Mouse (Mus musculus) central nervous system, embryonic 14 days (tissue): ENCODE data around the gene Suox. TPM values are rescaled to one million over a fixed set of nuclear protein-coding genes. Genes with fewer than 3 reads are reported as not detected.

ENCODE experiments used
- polyA plus RNA-seq: library from polyadenylated mRNA; depleted of rRNA; stranded (reverse); fragments of >200 nt; gene quantifications from 2 replicates; pipeline ENCODE4 v1.2.3, GENCODE M21; 2012; rRNA removed

Gene Suox
- polyA plus RNA-seq = 11.9 and 12.8 TPM in 2 replicates

GRCm38 (mm10) chr10:128673763-128674468 is at the start of gene Suox:
Gene Suox, minus strand, starts transcription at chr10:128674073.

DNA sequence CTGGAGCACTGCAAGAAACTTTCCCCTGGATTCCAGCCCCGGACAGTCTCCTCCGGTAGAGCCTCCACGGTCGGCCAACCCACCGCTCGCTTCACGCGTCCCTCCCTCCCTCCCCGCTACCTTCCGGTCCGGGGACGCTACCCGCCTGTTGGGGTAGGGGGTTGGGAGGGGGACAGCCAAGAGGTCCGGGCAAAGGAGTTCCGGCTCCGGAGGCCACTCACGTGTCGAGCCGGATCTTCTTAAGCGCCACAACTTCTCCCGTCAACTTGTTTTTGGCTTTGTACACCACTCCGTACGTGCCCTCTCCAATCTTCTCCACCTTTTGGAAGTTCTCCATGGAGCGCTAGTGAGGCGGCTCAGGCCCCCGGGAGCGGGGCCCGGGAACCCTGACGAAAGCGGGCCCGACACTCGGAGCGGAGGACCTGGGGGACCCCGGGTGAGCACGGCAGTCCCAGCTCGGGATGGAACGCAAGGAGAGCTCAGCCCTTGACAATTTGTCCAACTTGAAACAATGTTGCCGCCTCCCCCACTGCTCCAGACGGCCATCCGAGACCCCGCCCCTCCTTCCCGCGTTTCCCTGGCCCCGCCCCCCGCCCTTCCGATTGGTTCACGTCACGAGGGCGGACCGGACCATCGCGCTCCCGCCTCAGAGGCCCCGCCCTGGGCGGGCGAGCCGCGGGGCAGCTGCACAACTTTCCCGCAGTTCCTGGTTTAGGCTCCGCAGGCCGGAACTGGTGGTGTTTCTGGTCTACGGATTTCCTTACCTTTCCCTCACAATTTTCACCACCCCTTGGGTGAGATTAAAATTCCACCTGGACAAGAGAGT is 30.8 kb upstream of the Suox start, which contains the start of gene Cdk2:
TSS of gene Cdk2 (minus strand) at position 541 of the 826 bp plus-strand sequence.

GRCm38 (mm10) chr10:128703895-128704294 is 30.0 kb upstream of the Suox start, which contains the start of gene Pmel:
Gene Pmel, plus strand, starts transcription at chr10:128704195.

GRCm38 (mm10) chr10:128695992-128696807 is 22.3 kb upstream of the Suox start, which contains the start of gene Rab5b:
Gene Rab5b, minus strand, starts transcription at chr10:128696264.

GRCm38 (mm10) chr10:128645111-128646011 is 28.5 kb downstream of the Suox start, which contains the start of gene Ikzf4:
Gene Ikzf4, minus strand, starts transcription at chr10:128645991.

DNA sequence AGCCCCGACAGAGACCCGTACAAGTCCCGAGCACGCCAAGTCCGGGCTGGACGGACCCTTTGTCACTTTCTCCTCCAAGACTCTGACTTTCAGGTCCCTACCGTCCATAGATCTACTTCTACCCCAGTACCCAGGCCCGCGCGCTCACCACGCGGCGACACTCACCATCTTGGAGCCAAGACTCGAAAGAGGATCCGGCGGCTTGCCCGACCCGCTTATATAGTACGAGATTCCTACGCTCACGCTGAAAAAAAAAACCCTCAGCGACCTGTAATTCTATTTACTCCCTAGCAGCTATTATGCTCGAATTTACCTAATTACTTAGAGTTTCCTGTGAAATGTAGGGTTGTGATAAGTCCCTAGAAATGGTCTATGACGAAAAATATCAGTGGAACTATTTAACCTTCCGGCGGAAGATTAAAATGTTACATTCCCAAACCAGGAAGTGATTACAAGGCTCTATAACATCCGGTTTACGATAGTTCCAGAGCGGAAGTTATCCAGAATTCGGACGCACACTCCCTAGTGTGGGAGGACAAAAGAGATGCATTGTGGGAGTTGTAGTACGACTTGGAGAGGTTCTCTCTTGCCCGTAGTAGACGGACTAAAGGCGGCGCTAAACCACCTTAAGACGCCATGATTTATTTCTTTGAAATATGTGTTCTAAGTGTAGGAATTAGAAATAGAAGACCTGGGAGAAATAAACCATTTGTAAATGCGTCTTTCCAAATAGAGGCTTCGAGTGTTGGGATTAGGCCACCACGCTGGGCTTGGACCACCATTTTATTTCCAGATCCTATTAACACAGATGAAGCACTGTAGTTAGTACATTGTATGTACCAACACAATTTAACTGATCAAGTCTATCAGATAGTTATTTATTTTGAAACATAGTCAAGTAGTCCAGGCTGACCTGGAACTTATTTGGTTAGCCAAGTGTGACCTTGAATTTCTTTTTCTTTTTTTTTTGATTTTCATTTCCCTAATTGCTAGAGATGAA is 47.3 kb downstream of the Suox start, which contains the start of gene Rps26:
TSS of gene Rps26 (minus strand) at position 437 of the 1,000 bp plus-strand sequence.

Other genes with a start within 250 kb of the Suox start
- 361 and 409 TPM in 2 replicates for gene Smarcc2, start 214.8 kb downstream of the Suox start, polyA plus RNA-seq
- gene Myl6, start 179.9 kb downstream of the Suox start, polyA plus RNA-seq = 1,386 and 1,494 TPM in 2 replicates
- 30.5 and 38.6 TPM in 2 replicates for gene Myl6b, start 175.4 kb downstream of the Suox start, polyA plus RNA-seq
- 16.6 and 28.0 TPM in 2 replicates for gene Esyt1, start 148.2 kb downstream of the Suox start, polyA plus RNA-seq
- 18.2 and 19.1 TPM in 2 replicates for gene Zc3h10, start 126.3 kb downstream of the Suox start, polyA plus RNA-seq
- gene Rpl41, start 124.8 kb downstream of the Suox start, polyA plus RNA-seq = 3,335 and 3,553 TPM in 2 replicates
- 155 and 169 TPM in 2 replicates for gene Pa2g4, start 108.1 kb downstream of the Suox start, polyA plus RNA-seq
- gene Erbb3, start 84.4 kb downstream of the Suox start, polyA plus RNA-seq = 0.85 and 5.3 TPM in 2 replicates
- gene Rps26, start 47.3 kb downstream of the Suox start, polyA plus RNA-seq = 1,129 and 1,158 TPM in 2 replicates
- 20.6 and 21.6 TPM in 2 replicates for gene Ikzf4, start 28.1 kb downstream of the Suox start, polyA plus RNA-seq
- 99.1 and 109 TPM in 2 replicates for gene Rab5b, start 22.2 kb upstream of the Suox start, polyA plus RNA-seq
- gene Pmel, start 30.1 kb upstream of the Suox start, polyA plus RNA-seq = 0.32 and 2.9 TPM in 2 replicates
- gene Cdk2, start 31.0 kb upstream of the Suox start, polyA plus RNA-seq = 42.0 and 48.0 TPM in 2 replicates
- 9.1 and 13.5 TPM in 2 replicates for gene Dgka, start 70.8 kb upstream of the Suox start, polyA plus RNA-seq
- gene Pym1, start 73.8 kb upstream of the Suox start, polyA plus RNA-seq = 67.1 and 67.8 TPM in 2 replicates
- gene Mmp19, start 116.8 kb upstream of the Suox start, polyA plus RNA-seq = 0.69 and 0.94 TPM in 2 replicates
- gene Dnajc14, start 130.0 kb upstream of the Suox start, polyA plus RNA-seq = 27.9 and 30.6 TPM in 2 replicates
- gene Tmem198b, start 130.3 kb upstream of the Suox start, polyA plus RNA-seq = 25.4 and 29.3 TPM in 2 replicates
- gene Sarnp, start 143.3 kb upstream of the Suox start, polyA plus RNA-seq = 110 and 120 TPM in 2 replicates
- gene Ormdl2, start 147.6 kb upstream of the Suox start, polyA plus RNA-seq = 28.1 and 30.3 TPM in 2 replicates
- gene Gdf11, start 217.6 kb upstream of the Suox start, polyA plus RNA-seq = 13.5 and 14.0 TPM in 2 replicates
- gene Cd63, start 226.9 kb upstream of the Suox start, polyA plus RNA-seq = 92.6 and 159 TPM in 2 replicates
- 17.9 and 20.8 TPM in 2 replicates for gene Rdh5, start 248.8 kb upstream of the Suox start, polyA plus RNA-seq
- 315 and 318 TPM in 2 replicates for gene Bloc1s1, start 250.0 kb upstream of the Suox start, polyA plus RNA-seq